Mouse (Mus musculus): Measurements from ENCODE around the gene Lama1.

DNA sequence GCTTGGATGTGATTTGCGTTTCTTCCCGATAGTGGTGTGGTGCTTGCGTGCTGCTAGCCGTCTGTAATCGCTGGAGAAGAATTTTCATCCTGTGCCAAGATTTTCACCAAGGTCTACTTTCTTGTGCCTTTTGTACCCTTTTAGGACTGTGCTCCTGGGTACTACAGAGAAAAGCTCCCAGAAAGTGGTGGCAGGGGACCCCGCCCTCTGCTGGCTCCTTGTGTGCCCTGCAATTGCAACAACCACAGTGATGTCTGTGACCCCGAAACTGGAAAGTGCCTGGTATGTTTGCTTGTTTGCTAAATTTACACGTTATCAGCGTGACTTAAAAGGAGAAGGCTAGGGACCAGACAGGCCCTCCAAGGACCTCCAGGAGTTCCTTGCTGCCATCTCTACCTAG lies 79.7 kb downstream of the Lama1 start:
- TF ChIP-seq POLR2A (IDR thresholded peaks at IDR 0.05; ENCODE audit: insufficient read depth, low read length) = no peak
- TF ChIP-seq CTCF (IDR thresholded peaks at IDR 0.05; ENCODE audit: low read depth, low read length) = peak; percentile 42
- no peak for TF ChIP-seq EP300 (IDR thresholded peaks at IDR 0.05; ENCODE audit: insufficient read depth, low read depth, low read length)
